Mouse (Mus musculus): ENCODE results near the gene Angptl1.

Gene Angptl1

GRCm38 (mm10) chr1:156838177-156838576 lies at the start of gene Angptl1:
TSS of gene Angptl1 (plus strand) at chr1:156838562.
- DNase-seq (ENCODE audit: low read depth, low spot score): no peak

DNA sequence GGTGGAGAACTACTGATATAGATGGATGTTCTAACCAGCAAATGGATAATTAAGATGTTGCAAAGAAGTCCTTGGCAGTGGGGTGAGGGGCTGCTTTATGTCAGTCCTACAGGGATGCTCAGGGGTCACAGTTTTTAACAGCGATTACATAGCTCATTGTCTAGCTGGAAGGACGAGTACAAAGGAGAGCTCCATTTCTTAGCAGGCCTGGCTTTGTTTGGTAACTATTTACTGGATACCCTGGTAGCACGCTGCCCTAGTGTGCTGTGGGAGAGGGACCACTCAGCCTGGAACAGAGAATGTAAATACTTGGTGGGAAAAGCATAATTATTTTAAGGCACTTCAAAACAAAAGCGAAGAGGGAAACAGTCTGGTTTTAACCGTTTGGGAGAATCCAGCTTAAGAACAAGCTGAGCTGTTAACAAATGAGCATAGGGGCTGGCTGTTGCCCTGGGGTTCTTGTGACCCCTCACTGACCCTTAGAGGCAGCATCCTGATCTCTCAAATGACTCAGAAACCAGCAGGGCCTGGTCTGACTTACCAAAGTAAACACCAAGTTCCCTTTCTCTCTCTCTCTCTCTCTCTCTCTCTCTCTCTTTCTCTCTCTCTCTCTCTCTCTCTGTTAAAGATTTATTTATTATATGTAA lies 48.4 kb upstream of the Angptl1 start:
- no peak for DNase-seq (ENCODE audit: low read depth, low spot score)

DNA sequence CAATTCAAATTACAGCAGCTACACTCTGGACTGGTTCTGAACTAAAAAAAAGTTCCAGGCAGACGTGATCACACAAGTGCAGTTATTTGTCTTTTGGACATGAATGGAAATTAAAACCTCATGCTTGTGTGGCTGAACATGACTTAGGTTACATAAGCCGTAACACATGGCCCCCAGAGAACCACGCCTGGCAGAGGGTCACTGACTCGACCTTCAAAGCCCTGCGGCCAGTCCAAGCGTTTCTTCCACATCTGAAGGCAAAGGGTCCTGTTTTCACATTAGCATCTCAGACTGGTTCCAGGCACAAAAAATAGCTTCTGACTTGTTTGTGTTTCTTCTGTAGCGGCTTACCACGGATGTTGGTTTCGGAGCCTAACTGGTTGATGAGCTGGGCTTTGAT lies 42.1 kb upstream of the Angptl1 start:
- no peak for DNase-seq (ENCODE audit: low read depth, low spot score)

- no peak for DNase-seq (ENCODE audit: low read depth, low spot score)
Measured at GRCm38 (mm10) chr1:156801276-156801675, 37.1 kb upstream of the Angptl1 start.

GRCm38 (mm10) chr1:156808332-156808731 lies 30.0 kb upstream of the Angptl1 start:
- DNase-seq (ENCODE audit: low read depth, low spot score): no peak

DNA sequence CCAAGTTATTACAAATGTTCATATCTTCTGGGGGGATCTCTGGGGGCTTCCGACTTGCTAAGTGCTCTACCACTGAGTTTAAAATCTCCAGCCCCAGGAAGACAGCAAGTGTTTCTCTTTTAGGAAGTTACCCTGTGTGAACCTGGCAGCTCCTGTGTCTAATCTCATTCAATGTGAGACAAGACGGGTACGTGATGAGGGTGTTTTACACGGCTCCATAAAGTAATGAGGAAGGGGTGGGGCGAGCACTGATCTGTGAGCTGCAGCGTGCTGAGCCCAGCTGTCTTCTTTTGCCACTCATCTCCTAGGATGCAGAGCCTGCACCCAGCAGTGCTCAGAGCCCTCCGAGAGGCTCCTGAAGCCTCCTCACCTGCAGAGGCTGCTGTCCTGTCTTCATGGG lies 26.4 kb upstream of the Angptl1 start:
- DNase-seq (ENCODE audit: low read depth, low spot score): no peak

- no peak for DNase-seq (ENCODE audit: low read depth, low spot score)
Measured at GRCm38 (mm10) chr1:156812716-156813115, 25.6 kb upstream of the Angptl1 start.

GRCm38 (mm10) chr1:156813485-156813884 lies 24.9 kb upstream of the Angptl1 start:
- no peak for DNase-seq (ENCODE audit: low read depth, low spot score)

- DNase-seq (ENCODE audit: low read depth, low spot score): no peak
Measured at GRCm38 (mm10) chr1:156819236-156819635, 19.1 kb upstream of the Angptl1 start.

DNA sequence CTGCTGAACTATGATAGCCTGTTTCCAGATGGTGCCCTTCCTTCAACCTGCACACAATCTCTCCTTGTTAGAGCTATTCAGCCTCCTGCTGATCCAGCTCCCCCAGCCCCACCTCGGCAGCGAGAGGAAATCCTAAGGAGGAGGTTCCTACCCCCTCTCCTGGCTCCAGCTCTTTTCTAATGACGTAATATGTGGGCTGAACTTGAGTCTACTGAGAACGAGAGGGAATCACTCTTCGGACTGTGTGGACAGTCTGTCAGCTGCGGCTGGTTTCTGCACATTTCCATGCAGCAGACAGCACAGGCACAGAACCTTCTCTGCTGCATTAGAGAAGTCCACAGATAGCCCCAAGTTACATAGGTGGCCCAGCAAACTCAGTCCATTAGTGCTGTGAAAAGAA lies 333 bp downstream of the Angptl1 start:
- DNase-seq (ENCODE audit: low read depth, low spot score): peak; percentile 72

- no peak for DNase-seq (ENCODE audit: low read depth, low spot score)
Measured at GRCm38 (mm10) chr1:156841625-156842339, 3.4 kb downstream of the Angptl1 start.

- DNase-seq (ENCODE audit: low read depth, low spot score): no peak
Measured at GRCm38 (mm10) chr1:156847098-156847497, 8.7 kb downstream of the Angptl1 start.

DNA sequence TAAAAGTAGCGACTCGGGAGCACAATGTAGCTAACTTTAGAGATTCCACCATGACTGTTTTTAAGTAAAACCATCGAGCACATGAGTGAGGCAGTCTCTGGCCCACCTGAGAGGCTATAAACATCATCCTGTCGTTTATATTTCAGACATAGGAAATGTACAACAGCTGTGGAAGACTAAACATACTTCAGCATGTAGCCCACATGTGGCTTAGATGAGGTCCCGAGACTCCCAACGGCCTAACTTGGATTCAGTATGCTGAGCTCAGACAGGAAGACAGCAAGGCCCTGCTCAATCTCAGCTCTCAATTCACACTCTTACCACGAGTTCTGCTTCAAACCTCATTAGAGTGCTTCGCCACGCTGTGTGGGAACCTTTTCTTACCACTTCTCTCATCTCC lies 14.0 kb downstream of the Angptl1 start:
- DNase-seq (ENCODE audit: low read depth, low spot score): peak; percentile 26

DNA sequence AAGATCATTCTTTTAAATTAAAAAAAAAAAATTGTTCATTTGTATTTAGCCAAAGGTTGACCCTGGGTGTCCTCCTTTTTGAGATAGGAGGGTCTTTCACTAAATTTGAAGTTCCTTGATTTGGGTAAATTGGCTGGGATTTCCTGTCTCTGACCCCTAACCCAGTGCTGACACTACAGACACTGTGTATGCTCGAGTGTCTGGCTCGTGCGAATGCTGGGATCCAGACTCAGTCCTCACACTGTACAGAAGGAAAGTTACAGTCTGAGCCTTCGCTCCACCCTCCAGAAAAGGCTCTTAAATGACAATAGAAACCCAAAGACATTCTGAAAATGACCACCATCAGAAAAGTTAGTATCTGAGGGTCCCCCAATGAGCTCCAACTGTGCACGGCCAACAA lies 14.5 kb downstream of the Angptl1 start:
- DNase-seq (ENCODE audit: low read depth, low spot score): no peak

DNA sequence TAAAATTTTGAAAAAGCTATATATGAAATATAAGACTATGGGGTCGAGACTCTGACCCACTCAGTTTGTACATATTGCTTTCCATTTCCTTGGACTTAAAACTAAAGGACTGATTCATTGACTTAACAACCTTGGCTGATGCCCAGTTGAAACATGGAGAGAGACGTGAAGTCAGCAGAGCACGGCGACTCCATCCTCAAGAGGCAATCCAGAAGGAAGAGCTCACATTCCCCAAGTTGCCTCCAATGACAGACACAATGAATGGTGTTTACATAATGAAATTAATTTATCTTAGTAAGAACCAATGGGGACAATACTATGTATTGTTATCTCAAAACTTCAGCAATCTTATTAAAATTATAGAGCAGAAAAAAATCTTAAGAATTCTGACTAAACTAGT lies 16.2 kb downstream of the Angptl1 start:
- DNase-seq (ENCODE audit: low read depth, low spot score): no peak

DNA sequence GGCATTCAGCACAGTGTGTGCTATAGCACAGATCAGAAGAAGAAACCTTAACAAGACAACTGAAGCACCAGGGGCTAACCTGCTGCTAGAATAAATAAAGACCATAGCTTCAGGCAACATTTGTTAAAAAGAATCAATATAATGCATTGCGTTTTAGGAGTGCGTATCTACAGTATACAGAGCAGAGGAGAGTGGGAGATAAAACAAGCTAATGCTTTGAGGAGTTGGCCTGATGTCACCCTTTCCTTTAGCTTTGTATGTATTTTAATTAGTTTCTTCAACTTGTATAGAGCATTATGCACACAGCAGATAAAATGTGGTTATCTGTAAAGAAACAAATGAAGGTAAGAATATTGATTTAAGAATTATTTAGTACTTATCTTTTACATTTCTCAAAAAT lies 18.3 kb downstream of the Angptl1 start:
- no peak for DNase-seq (ENCODE audit: low read depth, low spot score)

DNA sequence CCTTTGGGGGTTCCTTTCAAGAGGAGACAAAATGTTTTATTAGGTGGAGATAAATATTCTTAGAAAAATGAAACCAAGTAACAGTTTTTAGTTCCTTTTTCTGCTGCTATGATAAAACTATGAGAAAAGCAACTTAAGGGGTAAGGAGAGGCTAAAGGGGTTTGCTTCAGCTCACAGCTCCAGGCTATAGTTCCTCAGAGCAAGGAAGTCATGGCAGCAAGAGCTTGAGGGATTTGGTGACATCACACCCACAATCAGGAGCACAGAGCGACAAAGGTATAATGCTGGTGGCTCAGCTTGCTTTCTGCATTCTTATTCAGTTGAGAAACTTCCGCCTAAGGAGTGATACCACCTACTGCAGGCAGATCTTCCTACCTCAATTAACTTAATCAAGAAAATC lies 20.8 kb downstream of the Angptl1 start:
- no peak for DNase-seq (ENCODE audit: low read depth, low spot score)

DNA sequence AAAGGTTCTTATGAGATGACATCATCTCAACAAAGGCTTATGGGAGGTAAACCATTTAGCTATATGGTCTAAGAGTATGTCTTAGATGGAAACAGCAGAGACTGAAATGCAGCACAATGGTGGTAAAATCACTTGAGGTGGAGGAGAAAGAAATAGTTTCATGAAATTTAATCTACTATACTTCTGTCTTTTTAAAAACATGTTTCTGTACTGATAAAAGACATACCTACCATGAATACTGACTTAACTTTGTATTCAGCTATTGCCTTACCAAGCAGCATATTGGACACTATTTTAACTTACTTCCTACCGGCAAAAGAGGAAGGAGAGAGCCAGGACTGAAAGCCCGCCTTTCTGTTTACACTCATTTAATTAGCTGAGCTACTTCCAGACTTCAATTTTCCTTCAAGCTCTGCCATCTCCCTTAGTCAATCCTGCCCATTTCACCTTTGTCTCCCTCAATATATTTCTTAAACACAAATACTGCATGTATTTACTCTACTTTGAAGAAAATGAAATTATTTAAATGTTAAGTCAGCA lies 21.4 kb downstream of the Angptl1 start:
- DNase-seq (ENCODE audit: low read depth, low spot score): no peak

- no peak for DNase-seq (ENCODE audit: low read depth, low spot score)
Measured at GRCm38 (mm10) chr1:156860266-156860665, 21.9 kb downstream of the Angptl1 start.

DNA sequence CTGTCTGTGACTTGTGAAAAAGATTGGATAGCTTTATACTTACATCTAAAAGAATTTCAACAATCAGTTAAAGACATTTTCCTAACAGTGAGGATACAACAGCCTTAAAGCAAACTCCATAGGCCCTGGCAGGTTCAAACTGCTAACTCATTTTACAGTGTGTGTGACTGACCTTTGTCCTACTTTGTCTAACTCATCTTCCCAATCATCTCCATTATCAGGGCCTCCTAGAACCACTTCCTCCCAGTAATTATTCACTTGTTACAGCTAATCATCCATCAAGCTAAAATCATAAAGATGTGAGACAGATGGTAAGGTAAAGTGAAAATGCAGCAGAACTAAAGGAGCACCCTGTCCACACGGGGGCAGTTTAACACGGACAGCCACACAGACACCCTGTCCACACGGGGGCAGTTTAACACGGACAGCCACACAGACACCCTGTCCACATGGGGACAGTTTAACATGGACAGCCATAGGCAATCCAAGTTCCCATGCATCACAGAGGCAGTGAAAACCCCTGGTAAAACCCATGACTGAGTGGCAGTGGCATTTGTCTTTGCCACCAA lies 23.2 kb downstream of the Angptl1 start:
- no peak for DNase-seq (ENCODE audit: low read depth, low spot score)

DNA sequence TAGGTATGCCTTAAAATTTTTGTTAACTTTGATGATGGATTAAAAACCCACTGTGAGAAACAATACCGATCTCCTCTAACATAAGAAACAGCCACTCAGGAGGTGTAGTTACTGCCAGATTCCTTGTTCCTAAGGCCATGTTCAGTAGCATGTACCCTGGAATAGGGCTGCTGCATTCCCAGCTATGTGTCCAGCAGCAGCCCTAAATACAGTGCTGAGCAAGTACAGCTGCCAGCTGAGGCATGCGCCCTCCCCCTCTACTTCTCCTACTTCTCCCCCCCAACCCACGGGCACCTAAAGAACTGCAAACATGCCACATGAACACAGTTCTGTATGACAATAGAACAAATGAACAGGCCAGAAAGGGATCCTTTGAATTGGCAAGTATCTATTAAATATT lies 25.4 kb downstream of the Angptl1 start:
- no peak for DNase-seq (ENCODE audit: low read depth, low spot score)

GRCm38 (mm10) chr1:156864240-156864639 lies 25.9 kb downstream of the Angptl1 start:
- DNase-seq (ENCODE audit: low read depth, low spot score): no peak

- no peak for DNase-seq (ENCODE audit: low read depth, low spot score)
Measured at GRCm38 (mm10) chr1:156870028-156870427, 31.7 kb downstream of the Angptl1 start.
